Mouse (Mus musculus) 3T3-L1 (cell line): Measurements from ENCODE around the gene Dnah12.
"Not testable (repeated sequence)": the region's sequence is repeated elsewhere in the genome, so short reads cannot be mapped to it uniquely, and the experiment has no call there.

Experiments
- DNase-seq: peaks from one replicate; pipeline ENCODE4 v3.0.0-alpha.2; 2015; ENCODE audit warnings: low read depth, low spot score

Dnah12 gene

DNA sequence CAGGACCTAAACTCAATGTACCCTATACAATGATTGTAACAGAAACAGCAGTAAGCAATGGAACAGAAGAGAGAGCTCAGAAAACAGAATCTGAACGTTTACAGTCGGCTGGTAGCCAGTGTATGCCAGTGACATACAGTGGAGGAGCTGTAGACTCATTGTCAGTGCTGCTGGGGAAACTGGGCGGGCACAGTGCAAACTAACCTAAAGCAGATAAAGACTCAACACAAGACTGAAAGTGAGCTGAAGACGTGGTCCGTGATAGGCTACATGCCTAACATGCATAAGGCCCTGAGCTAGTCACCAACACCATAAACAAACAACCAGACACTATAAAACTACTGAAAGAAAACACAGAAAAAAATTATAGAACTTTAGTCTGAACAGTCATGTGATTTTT lies 188.6 kb downstream of the Dnah12 start:
- no peak for DNase-seq

DNA sequence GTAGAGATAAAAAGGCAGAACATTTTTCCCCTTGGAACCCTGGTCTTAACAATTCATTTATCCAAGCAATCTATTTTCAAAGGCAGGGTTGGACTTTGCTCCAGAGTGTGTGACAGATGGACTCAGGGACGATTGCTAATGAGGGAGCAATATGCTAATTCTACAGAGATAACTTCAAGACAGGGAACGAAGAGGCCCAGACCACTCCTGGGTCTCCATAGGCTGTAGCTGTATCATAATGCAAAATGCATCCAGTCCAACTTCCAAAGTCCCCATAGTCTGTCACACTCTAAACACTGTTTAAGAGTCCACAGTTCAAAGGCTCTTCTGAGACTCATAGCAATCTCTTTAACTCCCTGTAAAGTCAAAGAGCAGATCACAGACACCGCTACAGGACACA lies 194.2 kb downstream of the Dnah12 start:
- DNase-seq = no peak

DNA sequence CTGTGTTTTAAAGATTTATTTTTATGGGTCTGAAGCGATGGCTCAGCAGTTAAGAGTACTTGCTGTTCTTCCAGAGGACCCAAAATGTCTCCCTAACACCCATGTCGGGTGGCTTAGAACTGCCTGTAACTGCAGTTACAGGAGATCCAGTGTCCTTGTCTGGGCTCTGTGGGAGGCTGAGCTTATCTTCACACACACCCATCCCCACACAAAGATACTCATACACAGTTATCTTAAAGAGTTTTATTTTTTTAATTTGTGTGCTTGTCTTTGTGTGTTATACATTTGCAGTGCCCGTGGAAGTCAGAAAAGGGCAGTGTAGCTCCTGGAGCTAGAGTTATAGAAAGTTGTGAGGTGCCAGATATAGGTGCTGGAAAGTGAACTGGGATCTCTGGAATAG lies 197.7 kb downstream of the Dnah12 start:
- no peak for DNase-seq

DNA sequence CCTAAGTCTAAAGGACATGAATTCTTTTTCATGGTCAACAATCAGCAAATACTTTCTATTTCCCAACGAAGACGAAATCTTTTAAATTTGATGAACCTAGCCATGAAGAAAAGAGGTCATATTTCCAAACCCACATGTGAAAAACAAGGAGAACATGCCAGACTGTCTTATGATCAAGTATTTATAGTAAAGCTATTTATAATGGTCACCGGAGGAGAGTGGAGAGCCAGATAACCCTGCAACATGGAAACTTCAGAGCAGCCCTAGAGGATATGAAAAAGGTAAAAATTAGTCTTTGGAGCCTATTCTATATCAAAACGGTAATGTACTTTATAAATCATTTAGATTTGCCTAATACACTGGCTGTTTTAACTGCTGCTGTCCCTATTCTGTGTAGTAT lies 201.3 kb downstream of the Dnah12 start, which contains the start of gene Asb14:
Gene Asb14 (plus strand): TSS at position 166 of the 400 bp plus-strand sequence.
- no peak for DNase-seq

GRCm38 (mm10) chr14:26899490-26899889 lies 206.4 kb downstream of the Dnah12 start:
- no peak for DNase-seq

GRCm38 (mm10) chr14:26900893-26901292 lies 207.8 kb downstream of the Dnah12 start:
- no peak for DNase-seq

DNA sequence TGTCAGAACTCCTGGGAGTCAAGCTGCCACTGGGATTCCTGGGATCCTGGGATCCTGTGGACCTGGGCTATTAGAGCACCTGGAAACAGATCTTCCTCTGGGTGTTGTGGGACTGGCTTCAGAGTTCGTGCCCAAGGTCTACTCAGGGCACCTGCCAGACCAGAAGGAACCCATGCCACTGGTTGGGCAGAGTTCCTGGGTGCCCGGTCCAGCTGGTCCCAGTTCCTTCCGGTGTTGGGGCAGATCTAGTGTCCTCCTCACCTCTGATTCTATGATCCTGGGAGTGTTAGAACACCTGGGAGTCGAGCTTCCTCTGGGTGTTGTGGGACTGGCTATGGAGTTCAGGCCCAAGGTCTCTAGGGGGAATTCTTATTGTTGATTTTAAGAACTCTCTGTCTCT lies 214.3 kb downstream of the Dnah12 start:
- no peak for DNase-seq

- DNase-seq = not testable (repeated sequence)
Observed at GRCm38 (mm10) chr14:26910461-26910860, 217.4 kb downstream of the Dnah12 start.

DNA sequence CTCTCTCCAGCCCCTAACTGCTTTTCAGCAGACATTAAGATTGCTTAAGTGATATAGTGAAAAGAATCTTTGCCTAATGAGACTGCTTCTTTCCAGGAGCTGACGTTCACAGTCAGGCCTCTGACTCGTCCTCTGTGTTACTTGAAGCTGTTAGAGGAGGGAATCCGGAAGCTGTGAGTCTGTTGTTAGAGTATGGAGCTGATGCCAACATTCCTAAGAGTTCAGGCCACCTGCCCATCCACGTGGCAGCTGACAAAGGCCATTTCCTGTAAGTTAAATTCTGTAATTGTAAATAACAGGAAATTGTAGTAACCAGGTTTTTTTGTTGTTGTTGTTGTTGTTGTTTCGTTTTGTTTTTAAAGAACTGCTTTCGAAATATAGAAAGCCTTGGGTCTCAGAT lies 218.1 kb downstream of the Dnah12 start:
- peak; percentile 60 for DNase-seq

DNA sequence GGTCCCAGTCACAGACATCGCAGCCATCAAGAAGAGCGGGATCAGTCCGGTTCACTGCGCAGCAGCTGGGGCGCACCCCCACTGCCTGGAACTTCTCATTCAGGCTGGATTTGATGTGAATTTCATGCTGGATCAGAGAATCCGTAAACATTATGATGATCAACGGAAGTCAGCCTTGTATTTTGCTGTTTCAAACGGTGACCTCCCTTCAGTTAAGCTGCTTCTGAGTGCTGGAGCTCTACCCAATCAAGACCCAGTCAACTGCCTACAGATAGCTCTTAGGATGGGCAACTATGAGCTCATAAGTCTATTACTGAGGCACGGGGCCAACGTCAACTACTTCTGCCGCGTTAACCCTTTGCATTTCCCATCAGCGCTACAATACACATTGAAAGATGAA lies 218.8 kb downstream of the Dnah12 start:
- no peak for DNase-seq

- no peak for DNase-seq
Observed at GRCm38 (mm10) chr14:26913681-26914268, 220.7 kb downstream of the Dnah12 start.

DNA sequence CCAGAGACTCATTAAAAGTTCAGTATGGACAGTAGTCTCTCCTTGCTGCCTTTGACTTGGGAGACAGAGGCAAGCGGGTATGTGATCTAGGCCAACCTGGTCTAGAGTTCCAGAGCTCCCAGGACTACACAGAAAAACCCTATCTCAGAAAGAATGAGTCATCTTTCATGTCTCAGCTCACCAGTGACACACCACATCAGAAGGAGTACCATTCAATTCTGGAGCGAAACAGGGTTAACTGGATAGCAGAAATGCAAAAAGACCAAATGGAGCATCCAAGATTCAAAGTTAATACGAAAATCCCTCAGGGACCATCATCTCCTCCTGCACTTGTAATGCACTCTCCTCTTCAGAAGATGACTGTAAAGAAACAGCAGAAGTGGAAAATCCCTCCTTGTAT lies 226.2 kb downstream of the Dnah12 start:
- no peak for DNase-seq

DNA sequence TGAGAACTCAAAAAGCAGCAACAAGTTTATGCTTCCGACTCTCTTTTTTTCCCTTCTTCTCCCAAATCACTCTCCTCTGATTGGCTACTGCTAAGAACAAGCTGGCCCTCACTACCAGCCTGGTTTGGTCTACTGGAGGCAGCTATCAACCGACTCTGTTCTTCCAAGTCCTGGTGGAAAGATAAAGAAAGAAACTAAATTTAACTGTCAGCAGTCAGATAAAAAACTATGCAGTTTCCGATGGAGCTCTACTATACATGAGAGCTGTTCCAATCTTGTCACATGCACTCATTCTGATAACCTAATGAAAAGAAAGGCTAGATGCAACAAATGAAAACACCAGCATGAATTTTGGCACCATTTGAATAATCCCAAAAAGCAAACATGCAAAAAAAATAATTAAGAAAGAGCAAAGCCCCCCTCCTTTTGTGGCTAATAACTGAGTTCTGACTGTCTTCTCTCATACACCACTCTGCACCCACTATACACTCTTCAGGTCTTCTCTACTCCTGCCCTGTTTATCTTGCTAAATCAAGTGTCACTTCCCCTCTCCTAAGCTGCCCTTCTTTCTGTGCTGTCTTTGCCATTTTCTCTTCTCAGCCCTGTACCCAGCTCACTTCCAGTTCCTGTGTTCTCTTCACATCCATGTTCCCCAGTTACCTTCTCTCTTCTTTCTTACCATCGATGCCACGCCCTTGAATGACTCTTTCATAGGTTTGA lies 230.8 kb downstream of the Dnah12 start:
- DNase-seq = no peak

- DNase-seq = no peak
Observed at GRCm38 (mm10) chr14:26934891-26935290, 241.8 kb downstream of the Dnah12 start.

GRCm38 (mm10) chr14:26935558-26935957 lies 242.5 kb downstream of the Dnah12 start:
- DNase-seq = no peak
